ENCODE assay signal across 26 mouse cellular contexts in genomic region chr1:164252551-164252950, GRCm38 (mm10). TPM values are rescaled to one million over a fixed set of nuclear protein-coding genes. Genes with fewer than 3 reads are reported as not detected.
A peak's percentile ranks its signal among the peaks of the same experiment; 100 is the strongest.
DNase-seq lines count a peak whose midpoint lies in the region; ATAC-seq and TF ChIP-seq lines count a peak whose summit lies in the region.
"Had no signal": no experiment of that assay in that cellular context is flagged by ENCODE, and none has a peak within 500 bp of the region (broad histone marks: within the 10 kb centered on the region; RNA-seq: fewer than 3 reads in every experiment).

No protein-coding gene starts in this region.

- H3K9ac ChIP-seq in midbrain, embryonic 11.5 days (ENCODE audit: low read length) = no peak overlapping the region
- H3K9ac ChIP-seq in midbrain, embryonic 15.5 days = no peak overlapping the region
- no peak overlapping the region for H3K9ac ChIP-seq in liver, embryonic 11.5 days (ENCODE audit: low read depth, low read length)
- H3K9ac ChIP-seq in liver, embryonic 14.5 days (replicated peaks) = no peak overlapping the region
- H3K9ac ChIP-seq in liver, postnatal 0 days (replicated peaks) = no peak overlapping the region
- H3K9ac ChIP-seq in forebrain, postnatal 0 days = no peak overlapping the region
- H3K9ac ChIP-seq: embryonic facial prominence, embryonic 12.5 days; embryonic facial prominence, embryonic 15.5 days; heart, embryonic 13.5 days; hindbrain, embryonic 14.5 days had no signal

- H3K36me3 ChIP-seq in midbrain, embryonic 11.5 days (ENCODE audit: control insufficient read depth, insufficient read depth, low read length) = no peaks in the 10 kb centered on the region
- no peaks in the 10 kb centered on the region for H3K36me3 ChIP-seq in midbrain, embryonic 15.5 days (replicated peaks)
- peaks cover 4% of the 10 kb centered on the region; the same call in 1 of the 2 replicates for H3K36me3 ChIP-seq in liver, embryonic 11.5 days (ENCODE audit: control insufficient read depth, insufficient read depth, low read length)
- peaks cover 2% of the 10 kb centered on the region; the same call in 1 of the 2 replicates for H3K36me3 ChIP-seq in liver, embryonic 14.5 days (replicated peaks; ENCODE audit: control insufficient read depth, insufficient read depth, low read depth)
- H3K36me3 ChIP-seq in liver, postnatal 0 days (replicated peaks; ENCODE audit: insufficient read depth, low read length) = peaks cover 12% of the 10 kb centered on the region; the same call in 1 of the 2 replicates
- H3K36me3 ChIP-seq in forebrain, postnatal 0 days (ENCODE audit: insufficient read depth) = no peaks in the 10 kb centered on the region

- WGBS in midbrain, embryonic 11.5 days = 76% methylated on average over 5 of the region's 5 CpGs
- 76% methylated on average over 5 of the region's 5 CpGs for WGBS in midbrain, embryonic 15.5 days
- WGBS in liver, embryonic 11.5 days = 73% methylated on average over 5 of the region's 5 CpGs
- 59% methylated on average over 5 of the region's 5 CpGs for WGBS in liver, embryonic 14.5 days (ENCODE audit: insufficient replicate concordance)
- WGBS in liver, postnatal 0 days (ENCODE audit: insufficient replicate concordance) = 53% methylated on average over 5 of the region's 5 CpGs
- 72% methylated on average over 5 of the region's 5 CpGs for WGBS in forebrain, postnatal 0 days

- ATAC-seq in midbrain, embryonic 11.5 days (ENCODE audit: low FRiP score) = no peak
- no peak for ATAC-seq in midbrain, embryonic 15.5 days (replicated peaks)
- ATAC-seq in liver, embryonic 11.5 days (replicated peaks; ENCODE audit: low FRiP score) = no peak
- no peak for ATAC-seq in liver, embryonic 14.5 days (ENCODE audit: insufficient read depth)
- no peak for ATAC-seq in liver, postnatal 0 days
- ATAC-seq in forebrain, postnatal 0 days = no peak
- ATAC-seq: activated CD4-positive, CD25-positive, alpha-beta regulatory T cell, adult 4 months; CD4-positive, CD25-positive, alpha-beta regulatory T cell, adult 4 months; forebrain, embryonic 14.5 days; hindbrain, postnatal 0 days had no signal

- H3K4me1 ChIP-seq in midbrain, embryonic 11.5 days (ENCODE audit: control insufficient read depth, insufficient read depth, low read length) = peaks cover 11% of the 10 kb centered on the region
- peaks cover 22% of the 10 kb centered on the region for H3K4me1 ChIP-seq in midbrain, embryonic 15.5 days
- peaks cover 26% of the 10 kb centered on the region for H3K4me1 ChIP-seq in liver, embryonic 11.5 days (replicated peaks; ENCODE audit: control insufficient read depth, insufficient read depth, low read length)
- peaks cover 28 to 31% of the 10 kb centered on the region in 2 experiments for H3K4me1 ChIP-seq in liver, embryonic 14.5 days (replicated peaks; ENCODE audit: control insufficient read depth in 2 of 2, insufficient read depth in 2 of 2, low read length in 1 of 2)
- H3K4me1 ChIP-seq in liver, postnatal 0 days (ENCODE audit: insufficient read depth) = peaks cover 30% of the 10 kb centered on the region
- H3K4me1 ChIP-seq in forebrain, postnatal 0 days (ENCODE audit: insufficient read depth) = 0 out of 2 replicates have a peak, but pooled peaks cover 9% of the 10 kb centered on the region

- no peak overlapping the region for H3K4me2 ChIP-seq in midbrain, embryonic 11.5 days
- H3K4me2 ChIP-seq in midbrain, embryonic 15.5 days = no peak overlapping the region
- peak overlapping the region; percentile 23; the same call in 1 of the 2 replicates for H3K4me2 ChIP-seq in liver, embryonic 11.5 days
- peak overlapping the region; percentile 91; the same call in 1 of the 2 replicates for H3K4me2 ChIP-seq in liver, embryonic 14.5 days (ENCODE audit: low read depth)
- H3K4me2 ChIP-seq in liver, postnatal 0 days (ENCODE audit: low read depth, low read length) = peak overlapping the region; percentile 94
- H3K4me2 ChIP-seq in forebrain, postnatal 0 days (ENCODE audit: low read depth) = no peak overlapping the region
- H3K4me2 ChIP-seq: embryonic facial prominence, embryonic 12.5 days; embryonic facial prominence, embryonic 15.5 days; heart, embryonic 13.5 days; hindbrain, embryonic 14.5 days had no signal

- TF ChIP-seq EP300 in liver, embryonic 14.5 days (IDR thresholded peaks at IDR 0.05; ENCODE audit: low read depth) = no peak
- peak; percentile 30 for TF ChIP-seq EP300 in liver, postnatal 0 days (IDR thresholded peaks at IDR 0.05; ENCODE audit: low read depth)

- no peak for TF ChIP-seq CTCF in liver, embryonic 14.5 days (IDR thresholded peaks at IDR 0.05; ENCODE audit: low read depth)
- no peak for TF ChIP-seq CTCF in liver, postnatal 0 days (IDR thresholded peaks at IDR 0.05; ENCODE audit: low read depth)
- TF ChIP-seq CTCF in forebrain, postnatal 0 days (IDR thresholded peaks at IDR 0.05; ENCODE audit: low read depth) = no peak

- no peak overlapping the region for H3K27ac ChIP-seq in midbrain, embryonic 11.5 days (ENCODE audit: low read depth, low read length)
- H3K27ac ChIP-seq in midbrain, embryonic 15.5 days = no peak overlapping the region
- H3K27ac ChIP-seq in liver, embryonic 11.5 days (ENCODE audit: low read depth, low read length) = no peak overlapping the region
- no peak overlapping the region for H3K27ac ChIP-seq in liver, embryonic 14.5 days
- peak overlapping the region; percentile 95 for H3K27ac ChIP-seq in liver, postnatal 0 days (ENCODE audit: low read depth)
- no peak overlapping the region for H3K27ac ChIP-seq in forebrain, postnatal 0 days (ENCODE audit: low read depth, low read length)
- H3K27ac ChIP-seq: embryonic facial prominence, embryonic 12.5 days; embryonic facial prominence, embryonic 15.5 days; heart, adult 2 months; heart, embryonic 10.5 days; heart, embryonic 13.5 days; hindbrain, embryonic 14.5 days; hindbrain, postnatal 0 days had no signal

- H3K4me3 ChIP-seq in midbrain, embryonic 11.5 days (ENCODE audit: low read depth, low read length) = no peak overlapping the region
- H3K4me3 ChIP-seq in midbrain, embryonic 15.5 days = no peak overlapping the region
- no peak overlapping the region for H3K4me3 ChIP-seq in liver, embryonic 11.5 days (ENCODE audit: low read depth, low read length)
- H3K4me3 ChIP-seq in liver, embryonic 14.5 days (ENCODE audit: insufficient read depth in 1 of 2, low read depth in 2 of 2, low read length in 2 of 2) = no peak overlapping the region
- H3K4me3 ChIP-seq in liver, postnatal 0 days (ENCODE audit: low read depth, low read length) = peak overlapping the region; percentile 25
- H3K4me3 ChIP-seq in forebrain, postnatal 0 days (ENCODE audit: low read depth, low read length) = no peak overlapping the region
- H3K4me3 ChIP-seq: embryonic facial prominence, embryonic 12.5 days; embryonic facial prominence, embryonic 15.5 days; heart, adult 2 months; heart, embryonic 10.5 days; heart, embryonic 13.5 days had no signal

- no peaks in the 10 kb centered on the region for H3K9me3 ChIP-seq in midbrain, embryonic 11.5 days (ENCODE audit: control insufficient read depth, low read length)
- H3K9me3 ChIP-seq in midbrain, embryonic 15.5 days = no peaks in the 10 kb centered on the region
- no peaks in the 10 kb centered on the region for H3K9me3 ChIP-seq in liver, embryonic 11.5 days (ENCODE audit: control insufficient read depth, low read length)
- no peaks in the 10 kb centered on the region for H3K9me3 ChIP-seq in liver, embryonic 14.5 days (ENCODE audit: control insufficient read depth, low read length)
- H3K9me3 ChIP-seq in liver, postnatal 0 days (ENCODE audit: low read length) = no peaks in the 10 kb centered on the region
- no peaks in the 10 kb centered on the region for H3K9me3 ChIP-seq in forebrain, postnatal 0 days (ENCODE audit: low read length)
- H3K9me3 ChIP-seq: embryonic facial prominence, embryonic 12.5 days; embryonic facial prominence, embryonic 15.5 days; heart, embryonic 10.5 days; heart, embryonic 13.5 days had no signal

- peaks cover 2% of the 10 kb centered on the region; the same call in 1 of the 2 replicates for H3K27me3 ChIP-seq in midbrain, embryonic 11.5 days (ENCODE audit: control insufficient read depth, insufficient read depth, low read length)
- no peaks in the 10 kb centered on the region for H3K27me3 ChIP-seq in midbrain, embryonic 15.5 days (replicated peaks)
- H3K27me3 ChIP-seq in liver, embryonic 11.5 days (replicated peaks; ENCODE audit: control insufficient read depth, insufficient read depth, low read length) = no peaks in the 10 kb centered on the region
- no peaks in the 10 kb centered on the region for H3K27me3 ChIP-seq in liver, embryonic 14.5 days (ENCODE audit: control insufficient read depth, insufficient read depth, low read length)
- no peaks in the 10 kb centered on the region for H3K27me3 ChIP-seq in liver, postnatal 0 days (ENCODE audit: insufficient read depth, low read length)
- no peaks in the 10 kb centered on the region for H3K27me3 ChIP-seq in forebrain, postnatal 0 days (ENCODE audit: insufficient read depth, low read length)
- H3K27me3 ChIP-seq: embryonic facial prominence, embryonic 12.5 days; embryonic facial prominence, embryonic 15.5 days; heart, embryonic 13.5 days had no signal

- DNase-seq in midbrain, embryonic 11.5 days (ENCODE audit: low spot score, missing footprints) = peak; percentile 68
- DNase-seq in liver, embryonic 11.5 days (ENCODE audit: low spot score) = no peak
- DNase-seq in liver, embryonic 14.5 days (ENCODE audit: low read depth in 3 of 3, low spot score in 3 of 3) = no peak
- DNase-seq in liver, postnatal 0 days = peak; percentile 41
- DNase-seq in forebrain, postnatal 0 days = no peak
- no peak for DNase-seq in cerebellum, postnatal 4 days (ENCODE audit: low spot score in 2 of 2)
- DNase-seq: adrenal gland, adult 8-10 months; adrenal gland, postnatal 25 days; cerebellum, adult 11-12 months; cerebellum, adult 8-10 months; cerebellum, postnatal 10 days; gastrocnemius, postnatal 10 days; gastrocnemius, postnatal 36 days; heart, adult 2 months; heart, postnatal 14 days; heart, postnatal 4 days had no signal

RNA-seq across cellular contexts. Expression of gene Slc19a2, which starts 3.7 kb away (rescaled TPM):
- polyA plus RNA-seq in midbrain, embryonic 11.5 days (2014; fragmentation: Nextera tagmentation; extraction: Ambion mirVana) = 11.1 and 14.1 TPM in 2 replicates
- polyA plus RNA-seq in midbrain, embryonic 15.5 days (2015; fragmentation: Nextera tagmentation; extraction: Ambion mirVana) = 7.7 and 9.0 TPM in 2 replicates
- polyA plus RNA-seq in liver, embryonic 11.5 days (2014; fragmentation: Nextera tagmentation; extraction: Ambion mirVana) = 26.6 and 31.0 TPM in 2 replicates
- polyA plus RNA-seq in liver, embryonic 14.5 days (2012; rRNA removed) = 12.8 and 13.0 TPM in 2 replicates
- 19.6 and 19.8 TPM in 2 replicates for polyA plus RNA-seq in liver, embryonic 14.5 days (2014; fragmentation: Nextera tagmentation; extraction: Ambion mirVana)
- polyA plus RNA-seq in liver, postnatal 0 days (2015; fragmentation: Nextera tagmentation; extraction: Ambion mirVana) = 31.1 and 31.4 TPM in 2 replicates
- total RNA-seq in forebrain, postnatal 0 days (2014; rRNA removed) = 11.3 and 16.6 TPM in 2 replicates
- polyA plus RNA-seq in forebrain, postnatal 0 days (2015; fragmentation: Nextera tagmentation; extraction: Ambion mirVana) = 6.6 and 7.5 TPM in 2 replicates

RNA-seq across cellular contexts. Expression of gene Ccdc181, which starts 22.8 kb away (rescaled TPM):
- 16.4 and 18.2 TPM in 2 replicates for polyA plus RNA-seq in midbrain, embryonic 11.5 days (2014; fragmentation: Nextera tagmentation; extraction: Ambion mirVana)
- polyA plus RNA-seq in midbrain, embryonic 15.5 days (2015; fragmentation: Nextera tagmentation; extraction: Ambion mirVana) = 24.8 and 25.7 TPM in 2 replicates
- 7.1 and 9.4 TPM in 2 replicates for polyA plus RNA-seq in liver, embryonic 11.5 days (2014; fragmentation: Nextera tagmentation; extraction: Ambion mirVana)
- 0.80 and 1.8 TPM in 2 replicates for polyA plus RNA-seq in liver, embryonic 14.5 days (2012; rRNA removed)
- 2.3 and 3.7 TPM in 2 replicates for polyA plus RNA-seq in liver, embryonic 14.5 days (2014; fragmentation: Nextera tagmentation; extraction: Ambion mirVana)
- 2.6 and 2.7 TPM in 2 replicates for polyA plus RNA-seq in liver, postnatal 0 days (2015; fragmentation: Nextera tagmentation; extraction: Ambion mirVana)
- total RNA-seq in forebrain, postnatal 0 days (2014; rRNA removed) = 20.1 and 21.2 TPM in 2 replicates
- polyA plus RNA-seq in forebrain, postnatal 0 days (2015; fragmentation: Nextera tagmentation; extraction: Ambion mirVana) = 24.2 and 28.1 TPM in 2 replicates

RNA-seq across cellular contexts. Expression of gene Nme7, which starts 51.4 kb away (rescaled TPM):
- polyA plus RNA-seq in midbrain, embryonic 11.5 days (2014; fragmentation: Nextera tagmentation; extraction: Ambion mirVana) = 29.9 and 30.0 TPM in 2 replicates
- polyA plus RNA-seq in midbrain, embryonic 15.5 days (2015; fragmentation: Nextera tagmentation; extraction: Ambion mirVana) = 29.6 and 35.7 TPM in 2 replicates
- 20.9 and 22.0 TPM in 2 replicates for polyA plus RNA-seq in liver, embryonic 11.5 days (2014; fragmentation: Nextera tagmentation; extraction: Ambion mirVana)
- 4.2 and 6.4 TPM in 2 replicates for polyA plus RNA-seq in liver, embryonic 14.5 days (2012; rRNA removed)
- 9.0 and 13.0 TPM in 2 replicates for polyA plus RNA-seq in liver, embryonic 14.5 days (2014; fragmentation: Nextera tagmentation; extraction: Ambion mirVana)
- 7.2 and 7.6 TPM in 2 replicates for polyA plus RNA-seq in liver, postnatal 0 days (2015; fragmentation: Nextera tagmentation; extraction: Ambion mirVana)
- 37.7 and 37.9 TPM in 2 replicates for total RNA-seq in forebrain, postnatal 0 days (2014; rRNA removed)
- 32.1 and 33.2 TPM in 2 replicates for polyA plus RNA-seq in forebrain, postnatal 0 days (2015; fragmentation: Nextera tagmentation; extraction: Ambion mirVana)

RNA-seq across cellular contexts. Expression of gene Blzf1, which starts 54.7 kb away (rescaled TPM):
- 25.3 and 26.8 TPM in 2 replicates for polyA plus RNA-seq in midbrain, embryonic 11.5 days (2014; fragmentation: Nextera tagmentation; extraction: Ambion mirVana)
- 30.0 and 30.6 TPM in 2 replicates for polyA plus RNA-seq in midbrain, embryonic 15.5 days (2015; fragmentation: Nextera tagmentation; extraction: Ambion mirVana)
- 19.7 and 22.3 TPM in 2 replicates for polyA plus RNA-seq in liver, embryonic 11.5 days (2014; fragmentation: Nextera tagmentation; extraction: Ambion mirVana)
- 2.3 and 4.1 TPM in 2 replicates for polyA plus RNA-seq in liver, embryonic 14.5 days (2012; rRNA removed)
- 8.5 and 9.9 TPM in 2 replicates for polyA plus RNA-seq in liver, embryonic 14.5 days (2014; fragmentation: Nextera tagmentation; extraction: Ambion mirVana)
- polyA plus RNA-seq in liver, postnatal 0 days (2015; fragmentation: Nextera tagmentation; extraction: Ambion mirVana) = 9.6 and 9.7 TPM in 2 replicates
- total RNA-seq in forebrain, postnatal 0 days (2014; rRNA removed) = 17.5 and 21.5 TPM in 2 replicates
- polyA plus RNA-seq in forebrain, postnatal 0 days (2015; fragmentation: Nextera tagmentation; extraction: Ambion mirVana) = 16.1 and 22.3 TPM in 2 replicates

Comparison
In these comparisons a context has a peak if more than half of its experiments do, and no peak if none do; other contexts are left out.
1. DNase-seq: peak in midbrain, embryonic 11.5 days (single experiment) and liver, postnatal 0 days (single experiment); none in liver, embryonic 11.5 days (single experiment), liver, embryonic 14.5 days (0 of 3), forebrain, postnatal 0 days (single experiment) and cerebellum, postnatal 4 days (0 of 2).
2. H3K4me2 ChIP-seq: peak in liver, embryonic 11.5 days (single experiment), liver, embryonic 14.5 days (single experiment) and liver, postnatal 0 days (single experiment); none in midbrain, embryonic 11.5 days (single experiment), midbrain, embryonic 15.5 days (single experiment) and forebrain, postnatal 0 days (single experiment).